Mouse (Mus musculus) forebrain, embryonic 16.5 days (tissue): ENCODE data around the gene Nat8f2. TPM values are rescaled to one million over a fixed set of nuclear protein-coding genes. Genes with fewer than 3 reads are reported as not detected.
"Not testable (repeated sequence)": the region's sequence is repeated elsewhere in the genome, so short reads cannot be mapped to it uniquely, and the experiment has no call there.

Source experiments
- ATAC-seq: fragments of 200-750 bp; cut with Nextera tagmentation; 2 replicates; pipeline ENCODE4 v1.8.0; 2017; ENCODE audit warnings: mild to moderate bottlenecking, moderate library complexity
- H3K27ac ChIP-seq: fragments of 300-500 bp; sonication (generic); 2 replicates; pipeline ENCODE4 v1.5.1; 2014; ENCODE audit warnings: low read length, control low read depth
- H3K27me3 ChIP-seq: fragments of 300-500 bp; sonication (generic); replicated peaks from 2 replicates; pipeline ENCODE4 v1.6.1; 2014; ENCODE audit warnings: low read length; ENCODE audit not compliant: control insufficient read depth, insufficient read depth
- H3K36me3 ChIP-seq: fragments of 300-500 bp; sonication (generic); 2 replicates; pipeline ENCODE4 v1.6.1; 2014; ENCODE audit not compliant: control insufficient read depth, insufficient read depth
- H3K4me1 ChIP-seq: fragments of 300-500 bp; sonication (generic); replicated peaks from 2 replicates; pipeline ENCODE4 v1.6.1; 2014; ENCODE audit warnings: low read length; ENCODE audit not compliant: control insufficient read depth, insufficient read depth
- H3K4me2 ChIP-seq: fragments of 300-500 bp; sonication (generic); 2 replicates; pipeline ENCODE4 v1.6.1; 2014; ENCODE audit warnings: mild to moderate bottlenecking, low read length, control low read depth
- H3K4me3 ChIP-seq: fragments of 300-500 bp; sonication (generic); replicated peaks from 2 replicates; pipeline ENCODE4 v1.5.1; 2014; ENCODE audit warnings: mild to moderate bottlenecking, low read length, control low read depth
- H3K9ac ChIP-seq: fragments of 300-500 bp; sonication (generic); replicated peaks from 2 replicates; pipeline ENCODE4 v1.6.1; 2014; ENCODE audit warnings: low read depth, low read length, control low read depth
- H3K9me3 ChIP-seq: fragments of 300-500 bp; sonication (generic); 2 replicates; pipeline ENCODE4 v1.6.1; 2016; ENCODE audit warnings: low read length; ENCODE audit not compliant: control insufficient read depth
- WGBS: fragments of 180-500 bp; shearing (Covaris S2); extraction: QIAGEN DNeasy Blood & Tissue Kit; methylation state at CpG from one replicate; pipeline ENCODE4 v1.1.7; 2014; 5-methylcytosine and 5-hydroxymethylcytosine counted together
- polyA plus RNA-seq: library from polyadenylated mRNA; unstranded; fragments of >200 nt; fragmentation: Nextera tagmentation; extraction: Ambion mirVana; gene quantifications from 2 replicates; pipeline ENCODE4 v1.2.1, GENCODE M21; 2015

Nat8f2 gene
- polyA plus RNA-seq, 1 experiment from 2014 or later: not detected

- not testable (repeated sequence) for ATAC-seq, H3K9me3 ChIP-seq
Measured at GRCm38 (mm10) chr6:85834504-85835100, 34.4 kb downstream of the Nat8f2 start.

GRCm38 (mm10) chr6:85831796-85832321 lies 37.1 kb downstream of the Nat8f2 start, which contains the start of gene Nat8:
Gene Nat8 (minus strand): TSS chr6:85832082.
- ATAC-seq: no peak
- Histone ChIP-seq H3K4me2 (no peak within 1 kb of the TSS), H3K9me3 (no peaks in the 10 kb centered on the region), H3K27ac (no peak within 1 kb of the TSS), H3K4me1 (no peaks in the 10 kb centered on the region), H3K4me3 (no peak within 1 kb of the TSS), H3K27me3 (no peaks in the 10 kb centered on the region), H3K9ac (no peak within 1 kb of the TSS), H3K36me3 (no peaks in the 10 kb centered on the region)
- WGBS: 86% methylated on average over 7 of the region's 7 CpGs

More at GRCm38 (mm10) chr6:85834504-85835100, 34.4 kb downstream of the Nat8f2 start:
- H3K36me3 ChIP-seq, H3K4me3 ChIP-seq, H3K4me1 ChIP-seq, H3K27ac ChIP-seq, H3K9ac ChIP-seq, H3K4me2 ChIP-seq, H3K27me3 ChIP-seq: not testable (repeated sequence)

GRCm38 (mm10) chr6:85829462-85829861 lies 39.5 kb downstream of the Nat8f2 start:
- Histone ChIP-seq H3K27me3 (no peaks in the 10 kb centered on the region), H3K4me2 (no peak overlapping the region), H3K9me3 (no peaks in the 10 kb centered on the region), H3K4me1 (no peaks in the 10 kb centered on the region), H3K4me3 (no peak overlapping the region), H3K27ac (no peak overlapping the region), H3K36me3 (no peaks in the 10 kb centered on the region), H3K9ac (no peak overlapping the region)
- 75% methylated on average over 1 of the region's 1 CpGs for WGBS
- no peak for ATAC-seq

GRCm38 (mm10) chr6:85825886-85826285 lies 43.1 kb downstream of the Nat8f2 start:
- no peak overlapping the region for H3K27ac ChIP-seq
- no peak overlapping the region for H3K9ac ChIP-seq
- no peaks in the 10 kb centered on the region for H3K4me1 ChIP-seq
- 95% methylated on average over 2 of the region's 2 CpGs for WGBS
- H3K9me3 ChIP-seq: no peaks in the 10 kb centered on the region
- H3K4me2 ChIP-seq: no peak overlapping the region
- H3K4me3 ChIP-seq: no peak overlapping the region
- no peak for ATAC-seq
- H3K36me3 ChIP-seq: no peaks in the 10 kb centered on the region
- no peaks in the 10 kb centered on the region for H3K27me3 ChIP-seq

GRCm38 (mm10) chr6:85823382-85824090 lies 45.4 kb downstream of the Nat8f2 start:
- ATAC-seq: no peak
- 86% methylated on average over 1 of the region's 1 CpGs for WGBS
- H3K4me1 ChIP-seq: no peaks in the 10 kb centered on the region

GRCm38 (mm10) chr6:85822286-85822685 lies 46.7 kb downstream of the Nat8f2 start:
- no peaks in the 10 kb centered on the region for H3K4me1 ChIP-seq
- H3K4me3 ChIP-seq: no peak overlapping the region
- no peak for ATAC-seq
- H3K4me2 ChIP-seq: no peak overlapping the region
- WGBS: 85% methylated on average over 4 of the region's 4 CpGs
- H3K9me3 ChIP-seq: no peaks in the 10 kb centered on the region
- no peaks in the 10 kb centered on the region for H3K27me3 ChIP-seq
- H3K9ac ChIP-seq: no peak overlapping the region
- no peaks in the 10 kb centered on the region for H3K36me3 ChIP-seq
- no peak overlapping the region for H3K27ac ChIP-seq

More at GRCm38 (mm10) chr6:85823382-85824090, 45.4 kb downstream of the Nat8f2 start:
- no peaks in the 10 kb centered on the region for H3K36me3 ChIP-seq
- H3K4me3 ChIP-seq: no peak overlapping the region
- H3K4me2 ChIP-seq: no peak overlapping the region
- H3K9me3 ChIP-seq: no peaks in the 10 kb centered on the region
- H3K27ac ChIP-seq: no peak overlapping the region
- H3K27me3 ChIP-seq: no peaks in the 10 kb centered on the region
- no peak overlapping the region for H3K9ac ChIP-seq

- H3K4me1 ChIP-seq: no peaks in the 10 kb centered on the region
- no peak within 1 kb of the TSS for H3K4me2 ChIP-seq
- H3K27ac ChIP-seq: no peak within 1 kb of the TSS
- ATAC-seq: no peak
- no peak within 1 kb of the TSS for H3K4me3 ChIP-seq
- no peaks in the 10 kb centered on the region for H3K27me3 ChIP-seq
- H3K36me3 ChIP-seq: no peaks in the 10 kb centered on the region
- WGBS: 90% methylated on average over 5 of the region's 5 CpGs
- H3K9ac ChIP-seq: no peak within 1 kb of the TSS
- H3K9me3 ChIP-seq: no peaks in the 10 kb centered on the region
Measured at GRCm38 (mm10) chr6:85820837-85821236, 48.1 kb downstream of the Nat8f2 start, which contains the start of the genes Nat8f6 and Nat8f5. Gene Nat8f6 (minus strand): TSS chr6:85820954. Gene Nat8f5 (minus strand): TSS chr6:85820972.

- Histone ChIP-seq H3K4me1 (no peaks in the 10 kb centered on the region), H3K36me3 (no peaks in the 10 kb centered on the region), H3K4me2 (no peak overlapping the region), H3K9ac (no peak overlapping the region), H3K27me3 (no peaks in the 10 kb centered on the region), H3K9me3 (no peaks in the 10 kb centered on the region), H3K4me3 (no peak overlapping the region), H3K27ac (no peak overlapping the region)
- WGBS: 43% methylated on average over 1 of the region's 1 CpGs
- no peak for ATAC-seq
Measured at GRCm38 (mm10) chr6:85818338-85818737, 50.6 kb downstream of the Nat8f2 start.
